Mouse (Mus musculus): ENCODE measurements around the gene Ppp1cb.

- TF ChIP-seq POLR2A (IDR thresholded peaks at IDR 0.05; ENCODE audit: borderline replicate concordance, extremely low read depth, insufficient read depth, insufficient read length, poor library complexity, severe bottlenecking) (no peak), CTCF (IDR thresholded peaks at IDR 0.05; ENCODE audit: borderline replicate concordance, extremely low read depth, insufficient read depth, insufficient read length) (no peak)
These were observed 41.8 kb upstream of the Ppp1cb start for GRCm38 (mm10) chr5:32416881-32417280.

Measured in brain, embryonic 14.5 days (tissue).